Mouse (Mus musculus): Measurements from ENCODE around the gene Mgat5b. TPM values are rescaled to one million over a fixed set of nuclear protein-coding genes. Genes with fewer than 3 reads are reported as not detected.
"Not testable (repeated sequence)": the region's sequence is repeated elsewhere in the genome, so short reads cannot be mapped to it uniquely, and the experiment has no call there.

The Mgat5b gene
- under 1 TPM; 0.08 to 0.47 TPM for total RNA-seq (2021)
- long read RNA-seq, experiment 1: 0 reads
- long read RNA-seq, experiment 2: 0 reads

DNA sequence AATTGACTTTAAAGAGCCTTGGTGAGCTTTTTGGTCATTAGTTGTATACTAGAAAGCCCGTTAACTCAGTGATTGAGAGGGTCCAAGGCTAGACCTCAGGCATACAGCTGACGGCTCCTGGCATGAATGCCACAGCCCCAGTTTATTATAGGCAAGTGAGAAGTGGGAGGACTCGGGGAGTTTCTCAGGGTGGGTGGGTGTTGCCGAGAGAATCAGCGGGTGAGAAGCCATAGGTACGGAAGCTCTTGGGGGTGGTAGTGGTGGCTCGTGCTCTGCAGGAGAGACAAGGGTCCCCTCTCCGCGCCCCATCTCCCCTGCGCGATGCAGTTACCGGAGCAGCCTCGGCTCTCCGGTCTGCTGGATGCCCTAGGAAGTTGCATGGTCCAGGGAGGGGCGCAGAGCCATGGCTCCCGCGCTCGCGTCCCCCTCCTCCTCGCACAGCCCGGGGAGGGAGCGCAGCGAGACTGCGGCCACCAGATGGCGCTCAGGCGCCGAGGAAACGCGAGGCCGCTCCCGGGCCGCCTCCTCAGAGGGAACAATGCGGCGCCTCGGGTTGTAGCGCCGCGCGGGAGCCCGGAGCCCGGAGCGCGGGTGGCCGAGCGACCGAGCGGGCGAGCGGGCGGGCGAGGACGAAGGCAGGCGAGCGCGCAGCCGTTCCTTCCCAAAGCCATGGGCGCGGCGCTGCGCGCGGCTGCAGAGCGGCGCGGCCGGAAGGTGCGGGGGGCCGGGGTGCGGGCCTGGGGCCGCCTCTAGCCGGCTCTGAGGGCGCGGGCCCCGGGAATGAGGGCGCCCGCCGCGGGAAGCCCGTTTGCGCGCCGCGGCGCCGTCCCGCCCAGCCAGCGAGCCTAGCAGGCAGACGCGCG lies at the start of gene Mgat5b:
Gene Mgat5b (plus strand): TSS at position 541 of the 863 bp plus-strand sequence.
- intact Hi-C loops (cut with DNase I; ENCODE audit: low total_unique reads): loop anchor here (1.0 to 10.0 kb wide), 4 partner anchors 76 to 256 kb away; no protein-coding TSS in a partner anchor
- DNase-seq: peak; percentile 81

DNA sequence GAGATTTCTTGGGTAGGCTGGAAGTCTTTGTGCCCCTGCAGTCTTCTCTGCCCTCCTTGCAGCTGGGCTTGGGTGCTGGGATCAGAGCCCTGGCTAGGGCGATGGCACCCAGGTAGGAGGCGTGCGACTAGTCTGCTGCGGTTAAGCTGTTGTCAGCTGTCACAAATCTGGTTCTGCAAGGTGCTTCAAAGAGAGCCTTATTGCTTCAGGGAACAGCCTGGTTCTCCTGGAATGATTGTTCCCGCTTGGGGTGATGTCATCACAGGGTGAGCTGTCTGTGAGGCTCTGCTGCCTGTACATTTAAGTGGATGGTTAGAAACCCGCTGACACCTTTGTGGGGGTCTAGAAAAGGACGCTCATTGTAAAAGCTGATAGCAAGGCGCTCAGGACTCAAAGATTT lies 49.4 kb upstream of the Mgat5b start:
- intact Hi-C loops (cut with DNase I; ENCODE audit: low total_unique reads): no loop called here
- no peak for DNase-seq

DNA sequence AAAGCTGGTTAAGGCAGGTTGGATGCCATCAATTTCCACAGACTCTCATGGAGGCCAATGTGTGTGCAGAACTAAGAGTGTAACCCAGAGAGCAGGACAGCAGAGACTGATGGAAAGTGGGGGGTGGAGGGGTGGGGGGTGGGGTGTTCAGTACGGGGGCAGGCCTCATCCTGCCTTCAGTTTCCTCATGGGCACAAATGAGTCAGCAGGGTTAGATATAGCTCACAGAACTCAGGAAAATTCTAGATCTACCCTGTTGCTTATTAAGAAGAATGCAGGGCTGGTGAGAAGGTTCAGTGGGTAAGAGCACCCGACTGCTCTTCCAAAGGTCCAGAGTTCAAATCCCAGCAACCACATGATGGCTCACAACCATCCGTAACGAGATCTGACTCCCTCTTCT lies 49.0 kb upstream of the Mgat5b start:
- DNase-seq: no peak
- intact Hi-C loops (cut with DNase I; ENCODE audit: low total_unique reads): no loop called here

DNA sequence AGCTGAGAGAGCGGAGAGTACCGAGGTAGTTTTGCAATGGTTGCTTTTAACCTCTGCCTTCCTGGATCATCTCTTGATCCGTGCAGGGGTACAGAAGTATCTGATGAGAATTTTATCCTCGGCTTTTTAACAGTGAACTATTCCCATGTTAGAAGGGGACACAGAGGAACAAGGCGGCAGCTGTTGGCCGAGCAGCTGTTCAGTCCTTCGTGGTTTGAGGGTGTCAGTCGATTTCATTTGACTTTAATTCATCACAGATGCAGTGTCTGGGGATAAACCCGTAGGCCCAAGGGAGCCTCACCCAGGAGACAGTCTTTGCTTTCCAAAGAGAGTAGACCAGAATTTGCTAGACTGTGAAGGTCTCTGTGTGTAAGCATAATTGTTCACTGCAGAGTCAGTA lies 47.1 kb upstream of the Mgat5b start:
- intact Hi-C loops (cut with DNase I; ENCODE audit: low total_unique reads): no loop called here
- DNase-seq: no peak

DNA sequence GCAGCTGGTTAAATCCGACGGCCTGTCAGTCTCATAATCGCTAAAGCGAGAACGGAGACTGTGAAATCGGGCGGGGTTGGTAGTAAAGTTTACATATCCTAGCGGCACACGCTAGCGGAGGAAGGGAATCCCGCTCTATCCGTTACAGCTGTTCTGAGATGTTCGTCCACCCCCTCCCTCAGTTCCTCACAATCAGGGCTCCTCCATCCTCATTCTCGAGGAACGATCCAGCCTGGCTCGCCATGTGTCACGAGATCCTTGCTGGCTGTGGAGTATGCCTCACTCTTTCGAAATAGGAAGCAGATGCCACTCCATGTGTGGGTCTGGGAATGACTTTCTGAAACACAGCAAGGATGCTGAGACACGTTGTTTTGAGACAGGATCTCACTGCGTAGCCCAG lies 44.7 kb upstream of the Mgat5b start:
- intact Hi-C loops (cut with DNase I; ENCODE audit: low total_unique reads): no loop called here
- no peak for DNase-seq

DNA sequence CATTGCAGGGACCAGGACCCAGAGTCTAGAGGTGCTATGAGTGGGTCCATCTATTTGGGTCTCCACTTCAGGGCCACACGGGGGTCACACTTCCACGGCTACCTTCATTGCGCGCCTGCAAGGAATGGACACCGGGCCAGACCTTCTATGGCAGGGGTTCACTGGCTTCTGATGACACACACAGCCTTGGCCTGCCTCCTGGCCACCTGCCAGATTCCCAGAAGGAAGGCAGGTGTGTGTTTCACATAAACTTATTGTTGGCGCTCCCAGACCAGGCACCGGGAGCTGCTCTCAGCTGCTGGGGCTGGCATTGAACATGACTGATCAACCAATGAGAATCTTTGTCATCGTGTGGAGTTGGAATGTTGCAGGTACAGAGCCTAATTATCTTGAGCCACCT lies 40.2 kb upstream of the Mgat5b start:
- DNase-seq: no peak
- intact Hi-C loops (cut with DNase I; ENCODE audit: low total_unique reads): no loop called here

DNA sequence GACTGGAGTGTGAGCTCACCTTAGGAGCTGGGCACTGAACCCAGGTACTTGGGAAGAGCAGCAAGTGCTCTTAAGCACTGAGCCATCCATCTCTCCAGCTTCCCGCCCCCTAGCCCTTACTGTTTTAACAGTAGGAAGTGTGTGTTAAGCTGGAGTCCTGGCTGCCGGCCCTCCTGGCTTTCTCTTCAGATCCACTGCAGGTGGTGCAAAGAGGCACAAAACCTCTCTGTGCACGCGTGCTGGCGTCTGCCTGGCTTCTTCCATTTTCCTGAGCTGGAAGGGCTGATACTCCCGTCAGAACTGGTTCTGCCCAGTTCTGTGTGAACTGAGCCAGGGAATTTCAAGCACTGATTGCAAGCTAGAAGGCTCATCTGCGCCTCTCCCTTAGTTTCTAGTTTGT lies 37.8 kb upstream of the Mgat5b start:
- intact Hi-C loops (cut with DNase I; ENCODE audit: low total_unique reads): no loop called here
- no peak for DNase-seq

DNA sequence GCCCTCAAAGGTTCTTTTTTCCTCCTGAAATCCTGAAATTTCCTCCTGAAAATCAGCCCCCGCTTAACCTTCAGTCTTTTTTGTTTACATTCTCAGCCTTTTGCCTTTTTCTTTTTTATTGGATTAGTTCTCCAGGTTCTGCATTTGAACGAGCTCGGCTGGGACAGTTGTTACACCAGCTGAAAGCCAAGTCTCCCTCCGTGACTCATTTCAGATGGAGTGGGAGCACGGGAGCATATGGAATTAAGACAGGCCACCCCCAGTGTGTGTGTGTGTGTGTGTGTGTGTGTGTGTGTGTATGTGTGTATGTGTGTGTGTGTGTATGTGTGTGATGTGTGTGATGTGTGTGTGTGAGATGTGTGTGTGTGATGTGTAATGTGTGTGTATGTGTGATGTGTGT lies 37.2 kb upstream of the Mgat5b start:
- intact Hi-C loops (cut with DNase I; ENCODE audit: low total_unique reads): no loop called here
- no peak for DNase-seq

DNA sequence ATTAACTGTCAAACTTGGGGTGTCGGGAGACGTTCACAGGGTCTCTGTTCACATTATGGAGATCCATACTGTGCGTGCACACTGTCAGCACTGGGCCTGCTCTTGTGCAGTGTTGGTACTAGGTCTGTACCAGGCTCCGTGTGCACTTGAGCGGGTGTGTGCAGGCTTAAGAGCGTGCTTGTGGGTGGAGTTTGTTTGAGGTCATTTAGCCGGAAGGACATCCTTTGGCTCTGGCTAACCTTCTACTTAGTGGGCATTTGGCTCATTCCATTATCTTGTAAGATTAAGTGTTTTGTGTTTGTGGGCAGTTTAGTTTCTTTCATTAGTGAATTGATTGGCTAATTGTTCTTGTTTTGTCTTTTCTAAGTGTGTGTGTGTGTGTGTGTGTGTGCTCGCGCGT lies 36.2 kb upstream of the Mgat5b start:
- intact Hi-C loops (cut with DNase I; ENCODE audit: low total_unique reads): no loop called here

DNA sequence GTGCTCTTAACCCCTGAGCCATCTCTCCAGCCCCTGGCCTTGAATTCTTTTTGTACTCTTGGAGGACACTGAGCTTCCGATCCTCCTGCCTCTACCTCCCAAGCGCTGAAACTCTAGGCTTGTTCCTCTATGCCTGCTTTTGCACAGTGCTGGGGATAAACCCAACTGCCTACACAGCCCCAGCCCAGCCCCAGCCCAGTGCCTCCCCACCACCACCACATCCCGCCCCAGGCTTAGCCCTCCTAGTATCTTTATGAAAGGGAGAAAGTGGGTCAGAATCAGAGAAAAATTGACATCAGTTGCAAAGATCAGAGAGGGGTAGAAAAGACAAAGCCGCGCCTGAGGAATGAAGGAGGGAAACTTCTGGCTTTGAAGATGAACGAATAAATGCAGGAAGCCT lies 34.6 kb upstream of the Mgat5b start:
- intact Hi-C loops (cut with DNase I; ENCODE audit: low total_unique reads): no loop called here
- no peak for DNase-seq

More for the DNA sequence above, 36.2 kb upstream of the Mgat5b start:
- no peak for DNase-seq

DNA sequence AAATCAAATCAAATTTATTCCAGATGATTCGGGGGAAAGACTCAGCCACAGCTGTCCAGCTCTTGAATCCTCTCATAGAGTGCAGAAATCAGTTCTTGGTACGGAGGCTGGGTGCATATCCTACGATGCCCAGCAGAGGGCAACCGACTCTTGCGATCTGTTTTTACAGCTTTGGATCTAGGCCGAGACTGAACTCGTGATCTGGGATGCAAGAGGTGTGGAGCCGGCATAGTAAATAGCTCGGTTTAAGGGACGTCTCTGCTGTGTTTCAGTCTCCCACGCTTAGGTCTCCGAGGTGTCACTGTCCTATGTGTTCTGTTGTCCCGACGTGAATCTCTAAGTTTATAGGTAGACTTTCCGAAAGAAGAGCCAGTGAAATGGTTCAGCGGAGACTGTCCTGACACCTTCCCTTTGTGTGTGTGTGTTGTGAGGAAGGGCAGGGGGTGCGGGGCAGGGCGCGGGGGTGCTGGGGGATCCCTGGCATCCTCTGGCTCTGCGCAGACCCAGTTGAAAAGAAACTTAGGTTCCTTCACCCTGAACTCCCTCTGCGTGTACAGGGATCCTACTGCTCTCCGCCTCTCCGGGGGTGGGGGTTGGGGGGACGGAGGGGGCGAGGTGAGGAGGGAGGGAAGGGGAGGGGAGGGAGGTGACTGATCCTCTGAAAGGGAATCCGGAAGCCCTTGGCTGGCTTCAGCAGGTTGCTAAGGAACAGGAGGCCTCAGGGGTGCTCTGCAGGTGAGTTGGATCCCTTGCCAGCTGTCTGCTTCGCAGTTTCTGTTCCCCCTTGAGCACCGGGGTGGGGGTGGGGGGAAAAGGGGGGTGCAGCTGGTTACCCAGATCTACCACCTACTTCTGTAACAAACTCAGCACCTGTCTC lies 33.1 kb upstream of the Mgat5b start:
- intact Hi-C loops (cut with DNase I; ENCODE audit: low total_unique reads): loop anchor here (5.0 kb wide), 1 partner anchor 157 kb away; no protein-coding TSS in a partner anchor

DNA sequence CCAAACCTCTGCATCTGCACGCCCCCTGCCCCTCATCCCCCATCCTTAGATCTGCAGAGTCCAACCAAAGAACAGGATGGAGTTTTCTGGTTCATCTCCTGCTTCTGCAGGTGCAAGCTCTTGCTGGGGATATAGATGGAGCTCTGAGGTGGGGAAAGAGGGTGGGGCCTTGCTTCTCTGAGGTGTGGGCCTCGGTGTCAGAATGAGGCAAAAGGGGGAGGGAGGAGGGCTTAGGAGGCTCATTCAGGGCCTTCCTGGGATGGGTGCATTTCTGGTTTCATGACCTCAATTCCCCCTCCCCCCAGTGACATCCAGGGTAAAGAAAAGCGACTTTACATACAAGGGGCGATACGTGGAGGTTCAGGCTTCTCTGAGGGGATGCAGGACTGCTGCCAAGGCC lies 31.5 kb upstream of the Mgat5b start:
- DNase-seq: no peak
- intact Hi-C loops (cut with DNase I; ENCODE audit: low total_unique reads): loop anchor here (5.0 kb wide), 1 partner anchor 155 kb away; no protein-coding TSS in a partner anchor

More for the DNA sequence above, 33.1 kb upstream of the Mgat5b start:
- DNase-seq: peak; percentile 69

DNA sequence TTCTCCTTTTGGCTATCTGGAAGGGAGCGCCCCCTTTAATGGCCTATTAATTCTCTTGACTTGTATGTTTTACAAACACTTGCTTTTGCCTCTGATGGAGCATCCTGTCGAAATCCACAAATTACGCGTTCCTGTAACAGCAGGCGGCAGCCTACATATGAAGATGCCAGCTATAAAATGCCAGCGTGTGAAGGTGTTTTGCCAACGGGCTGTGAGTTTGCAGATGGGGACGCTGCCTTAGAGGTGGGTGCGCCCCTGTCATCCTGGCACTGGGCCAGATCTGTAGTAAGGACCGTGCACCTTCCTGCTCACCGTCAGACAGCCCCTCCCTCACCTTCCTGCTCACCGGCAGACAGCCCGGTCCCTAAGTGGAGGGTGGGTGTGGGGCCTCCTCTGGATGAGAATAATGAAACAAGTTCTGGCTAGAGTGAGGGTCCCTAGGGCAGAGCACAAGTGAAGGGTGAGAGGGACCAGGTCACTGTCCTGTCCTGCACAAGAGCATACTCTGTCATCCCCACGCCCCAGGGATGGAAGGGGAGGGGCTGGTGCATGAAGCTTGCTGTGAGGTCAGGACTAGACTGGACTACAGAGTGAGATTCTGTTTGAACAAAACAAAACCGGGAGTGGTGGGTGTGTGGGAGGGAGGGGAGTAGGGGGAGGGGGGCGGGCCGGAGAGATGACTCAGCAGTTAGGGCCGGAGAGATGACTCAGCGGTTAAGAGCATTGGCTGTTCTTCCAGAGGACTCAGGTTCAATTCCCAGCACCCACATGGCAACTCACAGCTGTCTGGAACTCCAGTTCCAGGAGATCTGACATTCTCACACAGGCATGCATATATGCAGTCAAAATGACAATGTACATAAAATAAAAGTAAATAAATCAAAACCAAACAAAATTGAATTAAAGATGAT lies 24.9 kb upstream of the Mgat5b start:
- DNase-seq: no peak
- intact Hi-C loops (cut with DNase I; ENCODE audit: low total_unique reads): no loop called here

DNA sequence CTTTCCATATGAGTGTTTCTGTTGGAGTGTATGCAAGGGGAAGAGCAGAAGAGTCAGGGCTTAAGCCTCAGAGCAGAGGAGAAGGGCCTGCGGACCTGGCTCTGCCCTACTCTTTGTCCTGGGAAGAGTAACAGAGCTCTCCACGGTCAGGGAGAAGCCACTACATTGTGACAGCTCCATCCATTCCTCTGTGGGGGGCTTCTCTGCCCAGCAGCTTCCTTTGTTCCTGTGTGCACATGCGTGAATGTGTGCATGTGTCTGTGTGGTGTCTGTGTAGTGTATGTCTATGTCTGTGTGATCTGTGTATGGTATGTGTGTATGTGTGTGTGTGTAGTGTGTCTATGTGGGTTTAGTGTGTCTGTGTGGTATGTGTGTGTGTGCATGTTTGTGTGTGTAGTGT lies 23.3 kb upstream of the Mgat5b start:
- DNase-seq: no peak
- intact Hi-C loops (cut with DNase I; ENCODE audit: low total_unique reads): no loop called here

DNA sequence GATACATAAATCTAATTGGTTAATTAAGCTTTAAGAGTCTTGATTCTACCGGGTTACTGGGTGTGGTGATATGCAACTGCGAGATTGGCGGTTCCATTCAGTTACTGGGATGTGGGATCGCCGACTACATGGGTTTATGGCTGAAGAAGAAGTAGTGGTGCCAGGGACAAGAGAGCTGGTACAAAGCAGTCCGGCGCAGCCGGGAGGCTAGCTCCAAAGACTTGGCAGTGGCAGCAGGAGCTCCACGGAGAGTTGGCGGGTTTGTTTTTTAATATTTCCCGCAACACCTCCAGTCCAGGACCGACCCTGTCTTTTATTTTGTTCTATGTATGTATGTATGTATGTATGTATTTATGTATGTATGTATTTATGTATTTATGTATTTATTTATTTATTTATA lies 19.4 kb upstream of the Mgat5b start:
- intact Hi-C loops (cut with DNase I; ENCODE audit: low total_unique reads): no loop called here
- no peak for DNase-seq

DNA sequence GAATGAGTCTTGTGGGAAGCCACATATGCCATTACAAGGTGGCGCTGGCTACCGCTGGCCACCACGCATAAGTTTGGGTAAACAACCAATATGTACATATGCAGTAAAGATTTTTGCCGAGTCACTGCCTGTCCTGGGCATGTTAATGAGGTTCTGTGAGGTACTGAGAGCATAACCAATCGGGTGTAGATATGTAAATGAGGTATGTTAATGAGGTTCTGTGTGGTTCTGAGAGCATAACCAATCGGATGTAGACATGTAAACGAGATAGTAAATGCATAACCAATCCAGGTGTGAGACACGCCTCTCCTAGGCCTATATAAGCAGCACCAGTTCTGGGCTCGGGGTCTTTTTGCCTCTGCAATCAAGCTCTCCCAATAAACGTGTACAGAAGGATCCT lies 16.1 kb upstream of the Mgat5b start:
- DNase-seq: not testable (repeated sequence)
- intact Hi-C loops (cut with DNase I; ENCODE audit: low total_unique reads): loop anchor here (5.0 kb wide), 1 partner anchor 140 kb away; no protein-coding TSS in a partner anchor

DNA sequence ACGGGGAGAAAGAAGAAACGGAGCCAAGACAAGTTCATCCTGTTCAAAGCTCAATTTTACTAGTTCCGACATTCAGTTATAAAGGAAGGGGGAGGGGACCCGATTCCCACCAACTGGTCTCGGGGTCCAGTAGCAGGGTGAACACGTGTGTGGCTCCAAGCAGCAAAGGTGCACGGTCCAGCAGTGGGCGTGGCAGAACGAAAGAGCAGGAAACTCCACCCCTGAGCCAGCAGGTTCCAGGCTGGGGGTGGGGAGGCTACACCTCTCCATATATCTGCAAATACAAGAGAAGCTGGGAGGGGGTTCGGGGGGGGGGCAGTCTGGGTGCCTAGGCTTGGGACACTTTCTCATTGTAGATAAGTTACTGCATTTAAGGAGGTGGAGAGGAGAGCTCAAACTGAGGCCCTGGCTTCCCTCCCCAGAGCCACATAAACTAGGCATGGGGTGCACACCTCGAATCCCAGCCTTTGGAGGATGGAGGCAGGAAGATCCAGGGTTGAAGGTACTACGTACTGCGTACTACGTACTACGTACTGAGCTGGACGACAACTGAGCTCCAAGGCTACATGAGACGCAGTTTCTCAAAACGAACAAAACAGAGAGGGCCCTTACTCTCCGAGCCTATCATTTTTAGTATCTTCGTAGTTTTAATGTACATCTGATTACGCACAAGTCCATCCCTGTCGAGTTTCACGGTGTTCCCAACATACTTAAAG lies 12.8 kb upstream of the Mgat5b start:
- no peak for DNase-seq
- intact Hi-C loops (cut with DNase I; ENCODE audit: low total_unique reads): no loop called here

DNA sequence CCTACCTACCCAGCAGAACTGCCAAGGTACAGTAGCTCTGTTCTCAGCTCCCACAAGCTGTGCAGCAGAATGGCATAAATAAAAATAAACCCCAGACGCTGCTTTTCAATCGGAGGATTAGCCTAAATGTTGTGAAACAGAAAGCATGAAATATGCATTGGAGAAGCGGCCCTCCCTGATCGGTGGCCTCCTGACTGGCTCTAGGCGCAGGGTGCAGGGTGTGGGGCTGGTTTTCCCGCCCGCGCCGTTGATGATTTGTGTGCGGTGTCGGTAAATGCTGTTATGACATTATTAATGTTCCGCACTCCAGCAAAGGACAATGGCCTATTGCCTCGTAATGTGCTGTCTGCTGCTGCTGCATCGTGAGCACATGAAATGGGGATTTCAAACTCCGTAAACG lies 5.1 kb upstream of the Mgat5b start:
- no peak for DNase-seq
- intact Hi-C loops (cut with DNase I; ENCODE audit: low total_unique reads): loop anchor here (10.0 kb wide), 1 partner anchor 261 kb away; no protein-coding TSS in a partner anchor
